Mouse (Mus musculus): ENCODE measurements around the gene Elmod3. TPM values are rescaled to one million over a fixed set of nuclear protein-coding genes. Genes with fewer than 3 reads are reported as not detected.

The Elmod3 gene
- polyA plus RNA-seq, 2 experiments: 2.9 to 4.9 TPM

DNA sequence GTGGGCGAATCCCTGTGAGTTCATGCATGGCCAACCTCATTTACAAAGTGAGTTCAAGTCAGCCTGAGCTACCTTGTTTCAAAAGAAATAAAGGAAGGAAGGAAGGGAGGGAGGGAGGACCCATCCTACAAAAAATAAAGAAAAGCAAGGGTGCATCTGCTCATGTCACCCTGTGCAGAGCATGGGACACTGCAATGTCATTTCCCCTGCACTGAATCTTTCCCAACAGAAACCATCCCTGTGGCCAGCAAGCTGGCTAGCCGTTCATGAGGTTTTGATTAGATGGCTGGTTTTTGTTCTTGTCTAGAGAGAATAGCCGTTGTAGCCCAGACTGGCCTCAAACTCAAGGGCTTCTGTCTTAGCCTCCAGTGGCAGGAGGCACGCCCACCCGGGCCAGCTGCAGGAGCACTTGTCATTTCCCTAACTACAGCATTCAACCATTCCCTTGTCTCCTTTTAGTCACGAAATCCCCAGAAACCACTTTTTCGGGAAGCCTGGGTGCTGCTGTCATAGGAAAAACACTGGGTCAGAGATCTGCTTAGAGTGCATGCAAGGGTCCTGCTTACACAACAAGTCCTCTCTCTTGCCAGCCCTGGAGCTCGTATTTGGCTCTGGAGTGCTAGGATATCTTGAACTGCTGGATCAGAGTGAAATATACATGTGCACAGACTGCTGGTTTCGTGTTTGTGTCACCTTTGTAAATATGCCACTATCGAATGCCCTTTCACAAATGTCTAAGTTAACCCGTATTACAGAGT lies 16.4 kb downstream of the Elmod3 start:
- H3K27me3 ChIP-seq (ENCODE audit: control insufficient read depth, insufficient read depth, low read length): no peaks in the 10 kb centered on the region
- H3K9ac ChIP-seq (replicated peaks): no peak overlapping the region
- H3K36me3 ChIP-seq (replicated peaks; ENCODE audit: control insufficient read depth, insufficient read depth, low read depth): no peaks in the 10 kb centered on the region
- no peak for TF ChIP-seq CTCF (IDR thresholded peaks at IDR 0.05; ENCODE audit: low read depth)
- TF ChIP-seq EP300 (IDR thresholded peaks at IDR 0.05; ENCODE audit: low read depth): no peak
- no peak for ATAC-seq (ENCODE audit: insufficient read depth)
- WGBS (ENCODE audit: insufficient replicate concordance): 54% methylated on average over 11 of the region's 11 CpGs
- H3K27ac ChIP-seq: no peak overlapping the region
- H3K4me3 ChIP-seq (ENCODE audit: insufficient read depth in 1 of 2, low read depth in 2 of 2, low read length in 2 of 2): no peak overlapping the region
- H3K9me3 ChIP-seq (ENCODE audit: control insufficient read depth, low read length): no peaks in the 10 kb centered on the region
- DNase-seq (ENCODE audit: low read depth in 3 of 3, low spot score in 3 of 3): no peak
- H3K4me2 ChIP-seq (ENCODE audit: low read depth): no peak overlapping the region
- H3K4me1 ChIP-seq (replicated peaks; ENCODE audit: control insufficient read depth in 2 of 2, insufficient read depth in 2 of 2, low read length in 1 of 2): no peaks in the 10 kb centered on the region; a peak in 1 of 4 replicates

DNA sequence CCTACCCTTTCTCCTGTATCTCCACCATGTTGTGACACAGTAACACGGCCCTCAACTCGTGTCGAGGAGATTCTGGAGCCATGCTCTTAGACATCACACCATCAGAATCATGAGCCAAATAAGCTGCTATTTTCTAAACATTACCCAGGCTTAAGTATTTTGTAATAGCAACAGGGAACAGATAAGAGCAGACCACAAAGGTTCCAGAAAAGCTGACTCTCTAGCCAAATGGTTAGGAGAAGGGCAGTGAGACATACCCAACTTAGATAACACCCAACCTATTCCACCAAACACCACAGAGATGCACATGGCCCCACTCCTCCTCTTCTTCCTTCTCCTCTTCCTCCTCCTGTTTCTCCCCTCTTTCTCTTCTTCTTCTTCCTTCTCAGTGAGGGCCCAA lies 22.2 kb downstream of the Elmod3 start:
- 61% methylated on average over 3 of the region's 3 CpGs for WGBS (ENCODE audit: insufficient replicate concordance)
- Histone ChIP-seq H3K4me3 (ENCODE audit: insufficient read depth in 1 of 2, low read depth in 2 of 2, low read length in 2 of 2) (no peak overlapping the region), H3K36me3 (replicated peaks; ENCODE audit: control insufficient read depth, insufficient read depth, low read depth) (no peaks in the 10 kb centered on the region), H3K27me3 (ENCODE audit: control insufficient read depth, insufficient read depth, low read length) (no peaks in the 10 kb centered on the region), H3K27ac (no peak overlapping the region), H3K9ac (replicated peaks) (no peak overlapping the region), H3K9me3 (ENCODE audit: control insufficient read depth, low read length) (no peaks in the 10 kb centered on the region), H3K4me1 (replicated peaks; ENCODE audit: control insufficient read depth in 2 of 2, insufficient read depth in 2 of 2, low read length in 1 of 2) (no peaks in the 10 kb centered on the region), H3K4me2 (ENCODE audit: low read depth) (no peak overlapping the region)
- ATAC-seq (ENCODE audit: insufficient read depth) (no peak), DNase-seq (ENCODE audit: low read depth in 3 of 3, low spot score in 3 of 3) (no peak)
- no peak for TF ChIP-seq EP300 (IDR thresholded peaks at IDR 0.05; ENCODE audit: low read depth)
- no peak for TF ChIP-seq CTCF (IDR thresholded peaks at IDR 0.05; ENCODE audit: low read depth)

DNA sequence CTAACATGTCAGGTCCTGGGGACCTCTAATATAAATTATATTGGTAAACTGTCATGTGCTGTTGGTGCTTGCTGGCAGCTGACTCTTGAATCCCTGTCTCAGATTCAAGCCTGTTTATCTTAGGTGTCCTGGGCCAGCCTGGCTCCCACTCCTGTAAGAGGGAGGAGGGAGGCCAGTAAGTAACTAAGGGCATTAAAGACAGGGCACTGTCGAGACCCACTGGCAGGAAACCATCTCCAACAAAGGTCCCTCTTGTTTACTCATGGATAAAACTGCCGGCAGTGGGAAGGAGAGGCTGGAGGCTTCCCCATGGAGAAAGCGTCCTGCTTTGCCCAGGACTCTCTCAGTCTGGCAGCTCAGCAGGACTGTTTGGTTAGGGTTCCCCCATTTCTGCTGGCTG lies 26.4 kb downstream of the Elmod3 start:
- DNase-seq (ENCODE audit: low read depth in 3 of 3, low spot score in 3 of 3): no peak
- no peak for TF ChIP-seq EP300 (IDR thresholded peaks at IDR 0.05; ENCODE audit: low read depth)
- TF ChIP-seq CTCF (IDR thresholded peaks at IDR 0.05; ENCODE audit: low read depth): no peak
- Histone ChIP-seq H3K9ac (replicated peaks) (no peak overlapping the region), H3K4me2 (ENCODE audit: low read depth) (no peak overlapping the region), H3K27ac (no peak overlapping the region), H3K9me3 (ENCODE audit: control insufficient read depth, low read length) (no peaks in the 10 kb centered on the region), H3K27me3 (ENCODE audit: control insufficient read depth, insufficient read depth, low read length) (no peaks in the 10 kb centered on the region), H3K36me3 (replicated peaks; ENCODE audit: control insufficient read depth, insufficient read depth, low read depth) (no peaks in the 10 kb centered on the region), H3K4me3 (ENCODE audit: insufficient read depth in 1 of 2, low read depth in 2 of 2, low read length in 2 of 2) (no peak overlapping the region), H3K4me1 (replicated peaks; ENCODE audit: control insufficient read depth in 2 of 2, insufficient read depth in 2 of 2, low read length in 1 of 2) (no peaks in the 10 kb centered on the region)
- ATAC-seq (ENCODE audit: insufficient read depth): no peak
- 57% methylated on average over 3 of the region's 3 CpGs for WGBS (ENCODE audit: insufficient replicate concordance)

DNA sequence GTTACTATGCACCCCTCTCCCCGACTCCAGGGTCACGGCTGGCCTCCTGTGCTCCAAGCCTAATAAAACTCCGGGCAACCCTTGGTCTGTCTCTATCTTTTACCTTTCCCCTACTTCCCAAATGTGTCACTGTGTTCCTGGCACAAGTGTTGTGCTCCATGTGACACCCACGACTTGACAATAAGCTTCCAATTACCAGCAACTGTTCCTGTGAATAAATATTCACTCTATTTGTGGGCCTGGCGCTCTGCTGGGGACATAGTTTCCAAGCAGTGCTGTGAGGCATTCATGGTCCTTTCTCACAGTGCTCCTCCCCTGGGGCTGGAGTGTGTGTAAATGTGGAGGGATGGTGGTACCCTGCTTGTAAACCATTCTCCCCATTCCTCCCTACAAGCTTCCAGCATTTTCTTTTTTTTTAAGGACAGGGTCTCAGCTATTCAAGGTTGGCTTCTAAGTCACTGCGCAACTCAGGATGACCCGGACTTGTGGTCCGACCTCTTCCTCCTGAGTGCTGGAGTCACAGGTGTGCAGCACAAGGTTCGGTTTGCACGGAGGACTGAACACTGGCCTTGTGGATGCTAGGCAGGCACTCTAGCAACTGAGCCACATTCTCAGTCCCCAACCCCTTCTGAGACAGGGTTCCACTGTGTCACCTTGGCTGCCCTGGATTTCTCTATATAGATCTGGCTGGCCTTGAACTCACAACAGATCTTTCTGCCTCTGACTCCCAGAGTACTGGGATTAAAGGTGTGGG lies 27.4 kb downstream of the Elmod3 start:
- Histone ChIP-seq H3K4me2 (ENCODE audit: low read depth) (no peak overlapping the region), H3K4me3 (ENCODE audit: insufficient read depth in 1 of 2, low read depth in 2 of 2, low read length in 2 of 2) (no peak overlapping the region), H3K27me3 (ENCODE audit: control insufficient read depth, insufficient read depth, low read length) (no peaks in the 10 kb centered on the region), H3K36me3 (replicated peaks; ENCODE audit: control insufficient read depth, insufficient read depth, low read depth) (no peaks in the 10 kb centered on the region), H3K9me3 (ENCODE audit: control insufficient read depth, low read length) (no peaks in the 10 kb centered on the region), H3K4me1 (replicated peaks; ENCODE audit: control insufficient read depth in 2 of 2, insufficient read depth in 2 of 2, low read length in 1 of 2) (no peaks in the 10 kb centered on the region), H3K27ac (no peak overlapping the region), H3K9ac (replicated peaks) (no peak overlapping the region)
- WGBS (ENCODE audit: insufficient replicate concordance): 75% methylated on average over 10 of the region's 10 CpGs
- TF ChIP-seq CTCF (IDR thresholded peaks at IDR 0.05; ENCODE audit: low read depth): no peak
- TF ChIP-seq EP300 (IDR thresholded peaks at IDR 0.05; ENCODE audit: low read depth): no peak
- DNase-seq (ENCODE audit: low read depth in 3 of 3, low spot score in 3 of 3): no peak
- no peak for ATAC-seq (ENCODE audit: insufficient read depth)

DNA sequence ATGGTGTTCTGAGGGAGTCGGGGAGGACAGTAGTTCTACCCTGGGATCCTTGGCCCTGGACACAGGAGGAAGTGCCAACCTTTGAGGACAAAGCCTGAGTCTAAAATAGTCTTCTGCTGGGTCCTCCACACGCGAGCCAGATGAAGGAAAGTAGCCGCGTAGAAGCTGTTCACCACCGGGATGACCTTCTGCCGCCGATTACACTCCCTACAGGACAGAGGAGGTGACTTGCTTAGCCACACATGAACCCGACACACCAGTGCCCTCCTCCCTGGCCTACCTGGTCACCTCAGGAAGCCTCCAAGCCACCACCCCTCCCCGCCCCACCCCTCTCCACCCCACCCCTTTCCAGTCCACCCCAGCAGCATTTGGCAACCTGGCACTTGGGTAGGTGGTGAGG lies 29.5 kb downstream of the Elmod3 start:
- 80% methylated on average over 10 of the region's 10 CpGs for WGBS (ENCODE audit: insufficient replicate concordance)
- H3K4me1 ChIP-seq (replicated peaks; ENCODE audit: control insufficient read depth in 2 of 2, insufficient read depth in 2 of 2, low read length in 1 of 2): no peaks in the 10 kb centered on the region
- DNase-seq (ENCODE audit: low read depth in 3 of 3, low spot score in 3 of 3) (no peak), ATAC-seq (ENCODE audit: insufficient read depth) (no peak)
- H3K27ac ChIP-seq: no peak overlapping the region
- no peak overlapping the region for H3K4me2 ChIP-seq (ENCODE audit: low read depth)
- H3K27me3 ChIP-seq (ENCODE audit: control insufficient read depth, insufficient read depth, low read length): no peaks in the 10 kb centered on the region
- H3K9me3 ChIP-seq (ENCODE audit: control insufficient read depth, low read length): no peaks in the 10 kb centered on the region
- no peak for TF ChIP-seq EP300 (IDR thresholded peaks at IDR 0.05; ENCODE audit: low read depth)
- no peak for TF ChIP-seq CTCF (IDR thresholded peaks at IDR 0.05; ENCODE audit: low read depth)
- H3K36me3 ChIP-seq (replicated peaks; ENCODE audit: control insufficient read depth, insufficient read depth, low read depth): no peaks in the 10 kb centered on the region
- H3K4me3 ChIP-seq (ENCODE audit: insufficient read depth in 1 of 2, low read depth in 2 of 2, low read length in 2 of 2): no peak overlapping the region
- H3K9ac ChIP-seq (replicated peaks): no peak overlapping the region

All from liver, embryonic 14.5 days (tissue).